ENCODE assay signal across 9 mouse cellular contexts in the genomic region with DNA sequence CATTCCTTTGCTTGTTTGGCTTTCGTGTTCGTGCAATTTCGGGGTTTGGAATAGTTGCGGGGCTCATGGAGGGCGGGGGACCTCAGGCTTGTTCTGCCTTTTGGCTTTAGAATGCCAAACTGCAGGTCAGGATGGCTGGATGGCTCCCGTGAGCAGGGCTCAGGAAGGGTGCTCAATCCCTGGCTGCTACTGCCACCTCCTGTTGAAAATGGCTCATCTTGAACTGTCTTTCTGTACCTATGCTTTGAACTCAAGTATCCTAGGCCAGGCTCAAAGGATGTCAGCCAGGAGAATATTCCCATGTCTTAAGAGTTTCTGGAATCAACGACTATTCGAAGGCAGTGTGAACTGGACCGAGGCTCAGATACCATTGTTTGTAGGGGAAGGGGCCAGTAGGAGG.
A peak's percentile ranks its signal among the peaks of the same experiment; 100 is the strongest.
DNase-seq lines count a peak whose midpoint lies in the region; ATAC-seq and TF ChIP-seq lines count a peak whose summit lies in the region.
"Had no signal": no experiment of that assay in that cellular context is flagged by ENCODE, and none has a peak within 500 bp of the region (broad histone marks: within the 10 kb centered on the region; RNA-seq: fewer than 3 reads in every experiment).

No protein-coding gene starts in this region.

- H3K4me3 ChIP-seq in left cerebral cortex, adult 2 months, result no peak overlapping the region
- H3K4me3 ChIP-seq in cortical plate, adult 2 months (ENCODE audit: insufficient read depth, low read length), result no peak overlapping the region
- H3K4me3 ChIP-seq in intestine, postnatal 0 days (ENCODE audit: low read depth, low read length), result no peak overlapping the region

- H3K4me2 ChIP-seq in intestine, postnatal 0 days (replicated peaks; ENCODE audit: low read depth), result no peak overlapping the region

- H3K4me1 ChIP-seq in cortical plate, adult 2 months (ENCODE audit: control insufficient read depth, insufficient read depth, low read length), result no peaks in the 10 kb centered on the region
- no peaks in the 10 kb centered on the region for H3K4me1 ChIP-seq in intestine, postnatal 0 days (replicated peaks; ENCODE audit: control insufficient read depth, insufficient read depth, low read length)

- H3K36me3 ChIP-seq in intestine, postnatal 0 days (ENCODE audit: control insufficient read depth, insufficient read depth), result no peaks in the 10 kb centered on the region

- H3K9me3 ChIP-seq in intestine, postnatal 0 days (ENCODE audit: control insufficient read depth), result no peaks in the 10 kb centered on the region

- TF ChIP-seq CTCF in left cerebral cortex, adult 2 months (IDR thresholded peaks at IDR 0.05), result peak; percentile 39
- peak; percentile 31; the same call in 1 of the 2 replicates for TF ChIP-seq CTCF in cortical plate, adult 2 months (IDR thresholded peaks at IDR 0.05; ENCODE audit: extremely low read depth, insufficient read depth, low read length)
- TF ChIP-seq CTCF in intestine, postnatal 0 days (IDR thresholded peaks at IDR 0.05; ENCODE audit: low read depth), result peak; percentile 77

- intact Hi-C loops in left cerebral cortex, adult 2 months (cut with DNase I), result no loop called here
- intact Hi-C loops in left cerebral cortex, postnatal 25 days (cut with DNase I), result loop anchor here (5.0 to 10.0 kb wide), 2 partner anchors 80 to 233 kb away; no protein-coding TSS in a partner anchor

- DNase-seq in left cerebral cortex, adult 2 months (ENCODE audit: extremely low spot score in 1 of 2, low spot score in 2 of 2), result no peak
- no peak for DNase-seq in left cerebral cortex, adult 18-20 months (ENCODE audit: low spot score in 2 of 2)
- DNase-seq in lung, postnatal 10 days, result peak; percentile 73
- DNase-seq in right cerebral cortex, postnatal 25 days, result no peak
- DNase-seq in left cerebral cortex, postnatal 25 days (ENCODE audit: low spot score in 2 of 2), result no peak
- no peak for DNase-seq in layer of hippocampus, adult 11-12 months (ENCODE audit: low spot score)

- no peak overlapping the region for H3K9ac ChIP-seq in intestine, postnatal 0 days (ENCODE audit: low read depth, low read length)

- H3K27me3 ChIP-seq in intestine, postnatal 0 days (replicated peaks; ENCODE audit: control insufficient read depth, insufficient read depth, low read length), result no peaks in the 10 kb centered on the region

- no peak for ATAC-seq in intestine, postnatal 0 days

- WGBS in intestine, postnatal 0 days, result 49% methylated on average over 9 of the region's 9 CpGs

- H3K27ac ChIP-seq in left cerebral cortex, adult 2 months, result peak overlapping the region; percentile 4
- no peak overlapping the region for H3K27ac ChIP-seq in cortical plate, adult 2 months (ENCODE audit: insufficient read depth, low read length)
- no peak overlapping the region for H3K27ac ChIP-seq in intestine, postnatal 0 days (ENCODE audit: low read depth, low read length)
- H3K27ac ChIP-seq: macrophage had no signal

- TF ChIP-seq POLR2A in cortical plate, adult 2 months (IDR thresholded peaks at IDR 0.05; ENCODE audit: extremely low read depth, insufficient read depth, low read length), result no peak
